Mouse (Mus musculus) layer of hippocampus, postnatal 25 days (tissue): ENCODE data around the gene Fam71a. TPM values are rescaled to one million over a fixed set of nuclear protein-coding genes. Genes with fewer than 3 reads are reported as not detected.

ENCODE experiments used
- DNase-seq, 2 experiments: peaks; one replicate each; pipeline ENCODE4 v3.0.0; 2022; ENCODE audit warnings: mixed read lengths in 2 of 2, low spot score in 1 of 2; ENCODE audit errors: extremely low spot score in 1 of 2
- total RNA-seq, 2 experiments: library from RNA; stranded (reverse); gene quantifications; 2 replicates each; pipeline ENCODE4 v1.2.3; 2021

The Fam71a gene
- total RNA-seq, result not detected

DNA sequence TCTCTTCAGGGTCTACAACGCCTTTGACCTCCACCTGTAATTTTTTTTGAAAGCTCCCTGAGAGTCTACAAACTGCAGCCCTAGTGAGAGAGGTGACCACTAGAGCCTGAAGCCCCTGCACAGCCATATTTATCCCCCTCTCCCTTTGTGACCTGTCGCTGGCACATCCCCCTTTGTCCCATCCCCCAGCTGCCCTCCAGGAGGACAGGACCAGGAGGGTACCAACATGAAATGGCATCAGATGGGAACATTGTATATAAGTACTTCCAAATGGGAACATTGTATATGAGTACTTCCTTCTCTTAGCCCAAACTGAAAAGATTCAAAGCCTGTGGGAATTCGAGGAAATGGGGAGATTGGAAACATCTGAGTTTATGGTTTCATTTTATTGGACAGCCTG is at the start of gene Fam71a:
Gene Fam71a, minus strand, starts transcription at position 101 of the 400 bp plus-strand sequence.
- no peak for DNase-seq

DNA sequence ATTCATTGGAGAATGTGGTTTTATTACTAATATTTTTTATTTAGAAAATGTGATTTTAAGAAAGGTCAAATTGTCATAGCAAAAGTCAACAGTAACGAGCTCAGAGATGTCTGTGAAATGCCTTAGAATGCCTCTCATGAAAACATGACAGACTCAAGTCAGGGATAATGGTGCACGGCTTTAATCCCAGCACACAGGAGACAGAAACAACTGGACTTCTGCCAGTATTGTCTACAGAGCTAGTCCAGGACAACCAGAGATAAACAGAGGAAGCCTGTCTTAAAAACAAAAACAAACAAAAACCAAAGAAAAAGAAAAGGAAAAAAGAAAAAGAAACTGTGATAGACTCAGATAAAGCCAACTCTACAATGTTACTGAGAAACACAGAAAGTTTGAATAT is 46.5 kb upstream of the Fam71a start:
- no peak for DNase-seq

DNA sequence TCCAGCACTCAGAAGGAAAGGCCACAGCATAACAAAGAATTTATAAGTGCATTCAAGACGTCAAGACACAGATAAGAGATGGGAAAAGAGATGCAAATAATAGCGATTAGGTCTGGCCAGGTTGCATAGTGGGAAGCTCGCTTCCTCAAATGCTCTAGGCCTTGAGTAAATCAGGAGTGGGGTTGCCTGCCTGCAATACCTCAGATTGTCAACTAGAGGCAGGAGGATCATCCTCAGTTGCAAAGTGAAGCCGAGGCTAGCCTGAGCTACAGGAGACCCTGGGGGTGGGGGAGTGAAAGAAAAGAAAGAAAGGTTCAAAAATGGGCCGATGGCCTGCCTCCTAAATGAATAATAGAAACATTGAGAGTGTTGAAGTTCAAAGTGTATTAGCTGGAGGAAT is 41.2 kb upstream of the Fam71a start:
- no peak for DNase-seq

DNA sequence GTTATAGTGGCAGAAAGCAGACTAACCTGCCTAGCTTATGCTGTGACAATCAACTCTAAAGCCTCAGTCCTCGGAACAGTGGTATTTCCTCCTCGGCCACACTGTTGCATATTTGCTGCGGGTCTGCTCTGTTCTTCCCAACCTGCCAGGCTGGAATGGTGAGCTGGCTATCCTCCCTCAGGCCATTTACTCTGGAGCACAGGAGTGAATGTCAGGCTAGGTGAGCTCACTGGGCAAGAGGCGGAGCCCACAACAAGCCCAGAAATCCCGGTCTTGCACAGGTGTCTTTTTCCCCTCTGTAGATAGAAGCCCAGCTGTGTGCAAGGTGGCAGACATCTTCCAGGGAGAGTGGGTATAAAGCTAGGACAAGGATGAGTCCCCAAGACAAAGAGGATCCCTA is 40.3 kb upstream of the Fam71a start:
- no peak for DNase-seq

DNA sequence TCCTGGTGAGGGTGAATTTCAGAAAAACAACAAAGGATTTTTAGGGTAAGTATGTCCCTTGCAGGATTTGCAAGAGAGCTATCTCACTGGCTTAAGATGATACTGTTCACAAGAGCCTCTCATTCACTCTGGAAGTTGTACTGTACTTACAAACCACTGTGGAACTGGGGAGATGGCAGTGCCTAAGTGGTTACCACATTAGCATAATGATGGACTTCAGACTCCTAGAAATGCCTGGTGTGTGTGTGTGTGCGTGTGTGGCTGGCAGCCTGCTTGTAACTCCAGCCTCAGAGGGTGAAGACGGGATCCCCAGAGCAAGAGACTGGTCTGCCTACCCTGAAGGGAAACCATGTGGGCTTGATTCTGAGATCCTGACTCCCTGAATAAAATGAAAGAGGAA is 38.9 kb upstream of the Fam71a start:
- no peak for DNase-seq

DNA sequence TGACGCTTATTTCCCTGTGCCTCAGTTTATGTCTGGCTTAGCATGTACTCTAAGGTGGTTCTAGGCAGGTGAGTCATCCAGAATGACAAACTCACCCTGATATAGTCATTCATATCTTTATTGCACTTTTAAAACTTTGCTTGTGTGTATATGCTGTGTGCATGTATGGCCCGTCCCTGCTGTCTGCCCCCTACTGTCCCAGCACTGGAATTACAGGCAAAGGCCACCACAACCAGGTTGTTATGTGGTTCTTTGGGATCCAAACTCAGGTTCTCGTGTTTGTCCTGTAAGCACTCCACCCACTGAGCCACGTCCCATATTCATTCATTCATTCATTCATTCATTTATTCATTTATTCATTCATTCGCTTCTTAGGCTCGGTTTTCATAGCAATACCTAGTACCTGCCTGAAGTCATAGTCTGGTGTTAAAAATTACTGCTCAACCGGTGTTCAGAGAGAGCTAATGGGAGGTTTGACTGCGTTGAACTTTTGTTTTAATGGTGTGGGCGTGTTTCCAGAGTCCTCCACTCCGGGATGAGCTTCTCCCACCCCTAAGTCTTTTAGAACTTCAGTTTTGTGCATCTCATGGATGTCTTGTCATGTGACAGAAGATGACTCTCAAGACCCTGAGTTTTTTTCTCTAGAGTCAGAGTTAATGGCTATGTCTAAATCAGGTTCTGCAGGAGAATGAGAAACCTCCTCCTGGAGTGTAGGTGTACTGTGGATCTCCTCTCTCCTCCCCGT is 37.8 kb upstream of the Fam71a start:
- DNase-seq, result no peak

DNA sequence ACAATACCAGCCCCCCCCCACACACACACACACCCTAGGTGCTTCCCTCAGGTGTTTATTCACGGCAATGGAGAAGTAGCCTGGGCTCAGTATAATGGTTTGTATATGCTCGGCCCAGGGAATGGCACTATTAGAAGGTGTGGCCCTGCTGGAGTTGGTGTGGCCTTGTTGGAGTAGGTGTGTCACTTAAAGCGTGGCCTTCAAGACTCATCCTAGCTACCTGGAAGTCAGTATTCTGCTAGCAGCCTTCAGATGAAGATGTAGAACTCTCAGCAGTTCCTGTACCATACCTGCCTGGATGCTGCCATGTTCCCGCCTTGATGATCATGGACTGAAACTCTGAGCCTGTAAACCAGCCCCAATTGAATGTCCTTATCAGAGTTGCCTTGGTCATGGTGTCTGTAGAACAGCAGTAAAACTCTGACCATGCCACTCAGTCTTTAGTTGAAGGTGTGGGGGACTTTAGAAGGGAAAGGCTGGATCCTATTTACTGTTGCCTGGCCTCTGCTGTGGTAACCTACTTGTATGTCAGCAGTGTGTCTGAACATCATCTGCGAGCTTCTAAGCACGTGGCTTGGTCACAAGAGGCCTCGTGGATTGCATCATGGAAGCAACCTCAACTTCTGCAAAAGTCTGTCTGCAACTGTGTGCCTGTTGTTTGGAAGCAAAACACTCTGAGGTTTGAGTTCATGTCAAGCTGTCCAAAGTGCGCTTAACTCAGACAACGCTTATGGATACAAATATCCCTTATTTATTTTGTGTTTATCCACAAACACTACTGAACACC is 36.4 kb upstream of the Fam71a start:
- no peak for DNase-seq

DNA sequence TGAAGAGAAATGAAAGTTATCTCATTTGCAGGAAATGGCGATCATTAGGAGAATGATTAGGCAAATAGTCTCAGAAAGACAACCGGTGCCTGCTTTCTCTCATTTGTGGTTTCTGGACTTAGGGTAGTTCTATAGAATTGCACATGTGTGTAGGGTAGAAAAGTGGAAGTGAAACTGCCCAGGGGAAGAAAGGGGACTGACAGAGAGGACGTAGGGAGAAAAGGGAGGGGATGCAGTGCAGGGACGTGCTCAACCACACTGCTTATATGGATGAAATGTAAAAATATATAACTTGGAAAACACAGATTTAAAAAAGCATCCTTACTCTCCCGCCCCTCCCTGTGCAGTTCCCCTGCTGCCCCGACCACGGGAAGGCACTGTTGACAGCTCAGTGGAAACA is 33.3 kb upstream of the Fam71a start:
- DNase-seq, result no peak

DNA sequence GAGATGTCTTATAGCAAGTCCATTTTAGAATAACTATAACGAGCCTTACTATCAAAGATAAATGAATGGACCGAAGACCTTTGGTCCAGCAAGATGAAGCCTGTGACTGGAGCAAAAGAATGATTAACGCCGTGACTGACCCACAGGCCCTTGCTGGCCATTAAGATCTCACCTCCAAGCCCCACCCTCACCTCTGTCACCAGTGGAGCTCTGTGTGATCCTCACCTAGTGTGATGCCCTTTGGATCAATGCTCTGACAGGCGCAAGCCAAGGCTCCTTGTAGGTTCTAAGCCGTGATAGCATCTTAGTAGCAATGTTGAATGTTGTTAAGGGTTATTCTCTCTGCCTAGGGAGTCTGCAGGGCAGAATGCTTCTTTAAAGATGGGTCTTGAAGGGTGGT is 31.4 kb upstream of the Fam71a start:
- DNase-seq, result no peak

DNA sequence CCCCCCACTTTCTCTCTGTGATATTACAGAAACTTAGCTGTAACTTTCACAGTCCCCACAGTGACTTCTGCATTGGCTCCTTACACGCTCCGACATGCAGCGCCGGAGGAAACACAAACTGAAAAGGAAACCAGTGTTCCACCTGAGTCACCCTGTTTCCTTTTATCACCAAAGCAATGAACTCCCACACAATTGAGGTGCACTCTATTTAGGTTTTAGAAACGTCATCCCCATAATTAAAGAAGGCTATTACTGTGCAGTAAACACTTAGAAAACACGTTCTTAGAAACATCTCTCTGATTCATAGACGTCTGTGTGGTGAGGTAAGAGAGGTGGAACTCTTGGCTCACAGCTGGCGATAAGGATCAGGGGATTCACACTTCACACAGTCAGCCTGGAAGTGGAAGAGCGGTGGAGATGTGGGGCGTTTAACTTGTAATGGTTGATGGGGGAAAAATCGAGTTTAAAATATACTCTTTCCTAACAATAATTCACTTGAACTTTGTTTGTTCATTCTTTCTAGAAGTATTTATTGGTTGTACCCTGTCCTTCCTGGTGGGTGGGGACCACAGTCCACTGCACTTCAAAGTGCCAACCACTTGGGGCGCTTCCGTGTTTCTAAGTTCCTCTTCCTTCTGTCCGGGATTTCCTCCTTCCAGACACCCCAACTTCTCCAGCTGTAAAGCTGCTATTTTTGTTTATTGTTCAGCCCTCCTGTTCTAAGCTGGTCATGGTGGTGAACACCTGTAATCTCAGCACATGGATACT is 29.2 kb upstream of the Fam71a start:
- DNase-seq, result no peak

DNA sequence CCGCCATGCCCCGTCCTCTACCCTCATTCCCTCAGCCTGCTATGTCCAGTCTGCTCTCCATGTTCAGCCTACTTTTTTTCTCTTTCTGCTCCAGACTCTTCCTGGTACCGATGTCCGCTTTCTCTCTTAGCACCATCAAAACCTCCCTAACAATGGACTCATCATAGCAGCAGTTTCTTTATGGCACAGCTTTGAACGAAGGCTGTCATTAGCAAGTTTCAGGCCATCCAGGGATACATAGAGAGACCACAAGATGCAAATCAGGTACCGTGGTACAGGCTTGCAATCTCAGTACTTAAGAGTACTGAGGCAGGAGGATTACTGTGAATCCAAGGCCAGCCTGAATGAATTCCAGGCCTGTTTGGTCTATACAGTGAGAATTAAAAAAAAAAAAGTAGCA is 28.1 kb upstream of the Fam71a start:
- DNase-seq, result no peak

DNA sequence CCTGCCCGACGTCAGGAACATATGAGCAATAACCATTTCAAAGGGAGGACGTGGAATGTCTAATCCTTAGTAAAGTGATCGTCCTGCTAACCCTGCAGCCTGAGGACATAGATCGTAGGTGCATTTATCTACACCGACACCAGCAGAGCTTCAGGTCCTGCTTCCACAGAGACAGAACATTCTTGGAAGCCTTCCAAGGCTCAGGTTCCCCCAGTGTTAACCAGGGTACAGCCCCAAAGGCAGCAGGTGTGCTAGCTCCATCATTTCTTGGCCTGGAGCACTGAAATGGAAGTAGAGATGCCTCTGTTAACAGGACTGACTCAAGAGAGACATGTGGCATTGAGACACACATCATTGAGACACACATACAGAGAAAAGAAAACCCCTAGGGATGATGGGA is 27.6 kb upstream of the Fam71a start:
- no peak for DNase-seq

DNA sequence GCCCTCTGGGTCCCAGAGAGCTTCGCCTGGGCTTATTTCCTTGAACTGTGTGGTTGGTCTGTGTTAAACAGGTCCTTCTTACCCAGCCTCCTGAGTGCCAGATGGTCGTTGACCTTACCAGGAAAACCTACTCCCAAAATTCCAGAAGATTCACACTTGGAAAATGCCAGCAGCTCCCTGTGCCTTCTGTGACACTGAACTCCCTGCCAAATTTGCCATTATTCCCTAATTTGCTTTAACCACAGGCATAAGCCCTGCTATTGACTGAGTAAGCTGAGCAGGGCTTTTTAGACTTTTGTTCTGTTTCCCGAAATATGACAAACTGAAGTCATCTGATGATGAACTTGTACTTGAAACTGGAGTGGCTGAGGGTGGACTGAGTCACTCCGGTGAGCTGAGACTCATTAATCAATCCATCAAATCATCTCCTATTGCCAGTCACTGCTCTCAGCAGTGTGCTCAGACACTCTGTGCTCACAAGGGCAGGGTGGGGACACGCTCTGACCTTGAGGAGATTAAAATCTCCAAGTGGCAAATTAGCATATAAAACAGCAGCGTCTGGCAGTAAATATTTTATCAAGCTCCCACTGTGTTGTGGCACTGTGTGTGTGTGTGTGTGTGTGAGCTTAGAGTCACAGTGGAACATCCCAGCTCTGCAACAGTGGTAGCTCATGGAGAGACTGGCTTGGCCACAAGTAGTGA is 25.2 kb upstream of the Fam71a start:
- DNase-seq, result no peak

DNA sequence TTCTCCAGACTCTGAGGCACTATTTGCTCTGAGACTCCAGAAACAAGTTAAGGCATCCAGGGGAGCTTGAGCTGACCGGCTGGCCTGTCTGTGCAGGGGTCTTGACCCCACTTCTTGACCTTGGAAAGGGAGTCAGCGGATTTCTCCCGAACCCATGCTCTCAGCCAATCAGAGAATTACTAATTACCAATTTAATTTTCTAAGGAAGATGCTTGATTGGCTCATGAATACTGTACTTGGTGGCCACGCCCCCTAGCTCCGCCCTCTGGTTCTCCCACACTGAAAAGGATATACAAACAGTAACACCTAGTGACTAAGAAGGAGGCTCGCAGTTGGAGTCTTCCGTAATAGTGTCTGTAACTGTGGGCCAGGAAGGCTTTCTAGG is 21.8 kb upstream of the Fam71a start:
- DNase-seq, result no peak

DNA sequence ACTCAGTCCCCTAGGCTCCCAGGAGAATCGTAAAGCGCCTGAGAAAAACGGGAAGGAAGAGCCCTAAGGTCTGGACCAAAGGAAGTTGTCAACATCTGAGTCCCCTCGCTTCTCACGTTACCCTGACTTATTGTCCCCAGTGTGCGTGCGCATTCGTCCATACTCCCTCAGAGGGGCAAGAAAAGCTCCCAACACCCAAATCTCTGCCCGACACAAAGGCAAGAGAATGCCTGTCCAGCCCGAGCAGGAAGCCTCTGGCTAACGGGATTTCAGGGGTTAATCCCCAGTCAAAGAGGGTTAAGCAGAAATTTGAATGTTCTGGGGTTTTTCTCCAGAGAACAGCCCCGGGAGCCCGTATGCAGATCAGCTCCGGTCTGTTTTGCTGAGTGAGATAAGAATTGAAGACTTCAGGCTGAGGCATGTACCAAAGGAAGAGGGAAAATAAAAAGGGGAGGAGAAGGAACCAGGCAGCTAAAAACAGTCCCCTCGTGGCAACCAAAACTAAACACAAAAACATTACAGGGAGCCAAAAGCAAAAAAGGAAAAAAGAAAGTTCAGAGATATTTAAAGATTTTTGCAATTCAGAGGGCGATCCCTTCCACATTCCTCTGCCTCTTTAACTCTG is 21.3 kb upstream of the Fam71a start:
- no peak for DNase-seq

DNA sequence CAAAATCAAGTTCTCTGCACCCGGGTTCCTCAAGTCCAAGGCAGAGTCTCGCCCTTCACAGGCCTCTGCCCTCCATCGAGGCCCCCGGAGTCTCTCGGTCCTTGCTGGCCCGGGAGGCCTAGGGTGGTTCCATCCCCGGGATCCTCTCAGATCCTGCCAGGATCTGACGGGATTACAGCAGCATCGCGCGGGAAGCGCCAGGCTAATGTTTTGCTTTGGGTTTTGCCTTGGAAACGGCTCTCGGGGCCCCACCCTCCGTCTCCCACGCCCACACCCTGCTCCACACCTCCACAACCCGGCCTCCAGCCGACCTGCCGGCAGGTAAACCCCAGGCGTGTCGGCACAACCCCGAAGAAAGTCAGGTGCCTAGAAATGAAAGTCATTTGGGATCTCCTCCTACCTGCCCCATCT is 20.2 kb upstream of the Fam71a start:
- DNase-seq, result no peak

DNA sequence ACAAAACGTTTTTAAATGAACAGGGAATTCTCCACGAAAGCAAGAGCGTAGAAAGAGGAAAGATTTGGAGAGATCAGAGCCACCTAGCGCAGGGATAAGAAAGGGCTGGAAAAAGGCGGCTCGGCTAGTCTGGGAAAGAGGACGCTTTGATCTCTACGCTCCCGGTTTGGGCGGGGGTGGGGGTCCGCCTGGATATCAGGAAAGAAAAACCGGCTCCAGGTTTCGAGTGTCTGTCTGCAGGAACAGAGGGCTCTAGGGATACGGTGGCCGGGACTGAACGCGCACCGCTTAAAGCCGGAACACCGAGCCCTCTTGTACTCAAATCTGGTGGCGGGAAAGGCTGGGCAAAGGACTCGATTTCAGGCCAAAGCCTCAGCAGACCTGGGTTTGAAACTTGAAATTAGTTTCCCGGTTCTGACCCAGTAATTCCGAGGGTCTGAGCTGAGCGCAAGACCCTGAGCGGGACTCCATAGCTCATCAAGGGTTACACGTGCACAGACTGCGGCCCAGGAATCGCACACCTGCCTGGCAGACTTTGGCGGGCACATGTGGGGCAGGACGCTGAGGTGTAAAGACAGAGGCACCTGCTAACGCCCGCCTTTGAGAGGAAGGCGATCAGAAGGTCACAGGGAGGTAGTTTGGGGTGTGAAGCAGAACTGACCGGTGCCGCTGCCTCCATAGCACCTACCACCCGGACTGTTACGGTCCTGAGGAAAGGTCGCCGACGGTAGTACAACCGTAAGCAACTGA is 19.6 kb upstream of the Fam71a start:
- no peak for DNase-seq

DNA sequence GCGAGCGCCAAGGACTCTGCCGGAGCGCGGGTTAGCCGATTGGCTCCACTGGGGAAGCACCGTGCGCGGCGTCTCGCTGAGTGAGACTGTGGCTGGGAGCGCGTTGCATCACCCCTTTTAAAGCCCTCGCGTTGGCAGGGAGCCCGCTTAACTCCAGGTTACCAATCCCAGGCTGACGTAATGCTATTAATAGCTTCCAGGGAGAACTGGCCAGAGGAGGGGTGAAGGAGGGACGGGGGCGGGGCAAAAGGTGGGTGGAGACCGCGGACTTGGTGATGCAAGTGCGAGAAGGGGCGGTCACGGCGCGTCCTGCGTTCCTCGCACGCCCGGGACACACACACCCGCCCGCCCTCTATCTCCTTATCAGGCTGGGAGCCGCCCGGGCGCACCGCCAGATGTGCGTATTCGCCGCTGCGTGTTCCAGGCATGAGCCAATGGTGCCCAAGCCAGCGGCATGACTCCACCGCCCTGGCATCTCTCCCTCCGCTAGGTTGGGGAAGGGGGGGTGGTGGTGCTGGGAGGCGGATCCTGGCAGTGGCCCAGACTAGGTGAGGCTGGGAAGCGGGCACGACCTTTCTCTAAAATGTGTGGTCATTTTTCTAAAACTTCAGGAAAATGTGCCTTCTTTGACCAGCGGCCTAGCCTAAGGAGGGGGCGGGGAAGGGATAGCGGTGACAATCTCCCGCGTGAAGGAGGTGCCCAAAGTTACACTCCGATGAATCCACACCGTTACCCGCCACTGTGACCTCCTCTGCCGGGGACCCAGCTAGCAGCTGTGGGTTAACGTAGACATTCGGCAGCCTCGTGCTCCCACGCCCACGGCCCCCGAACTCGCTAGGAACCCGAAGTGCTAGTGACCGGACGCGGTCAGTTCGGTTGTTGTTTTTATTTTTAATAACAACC is 18.8 kb upstream of the Fam71a start:
- peak; percentile 59 to 70 for DNase-seq
